Mouse (Mus musculus) stomach, postnatal 0 days (tissue): ENCODE results near the gene Psme2b.
"Not testable (repeated sequence)": the region's sequence is repeated elsewhere in the genome, so short reads cannot be mapped to it uniquely, and the experiment has no call there.

ENCODE experiments used
- CTCF ChIP-seq: IDR thresholded peaks from 2 replicates; pipeline ENCODE4 v1.5.1; 2016; ENCODE audit warnings: antibody characterized with exemption, low read depth, mild to moderate bottlenecking, moderate library complexity
- EP300 ChIP-seq: optimal IDR thresholded peaks from 2 replicates; pipeline ENCODE3; 2016; ENCODE audit warnings: antibody characterized with exemption

GRCm38 (mm10) chr11:48993296-48993695 is 47.3 kb upstream of the Psme2b start:
- not testable (repeated sequence) for TF ChIP-seq CTCF, EP300
